Mouse (Mus musculus): Measurements from ENCODE around the gene Traf3ip1.

Traf3ip1 gene

DNA sequence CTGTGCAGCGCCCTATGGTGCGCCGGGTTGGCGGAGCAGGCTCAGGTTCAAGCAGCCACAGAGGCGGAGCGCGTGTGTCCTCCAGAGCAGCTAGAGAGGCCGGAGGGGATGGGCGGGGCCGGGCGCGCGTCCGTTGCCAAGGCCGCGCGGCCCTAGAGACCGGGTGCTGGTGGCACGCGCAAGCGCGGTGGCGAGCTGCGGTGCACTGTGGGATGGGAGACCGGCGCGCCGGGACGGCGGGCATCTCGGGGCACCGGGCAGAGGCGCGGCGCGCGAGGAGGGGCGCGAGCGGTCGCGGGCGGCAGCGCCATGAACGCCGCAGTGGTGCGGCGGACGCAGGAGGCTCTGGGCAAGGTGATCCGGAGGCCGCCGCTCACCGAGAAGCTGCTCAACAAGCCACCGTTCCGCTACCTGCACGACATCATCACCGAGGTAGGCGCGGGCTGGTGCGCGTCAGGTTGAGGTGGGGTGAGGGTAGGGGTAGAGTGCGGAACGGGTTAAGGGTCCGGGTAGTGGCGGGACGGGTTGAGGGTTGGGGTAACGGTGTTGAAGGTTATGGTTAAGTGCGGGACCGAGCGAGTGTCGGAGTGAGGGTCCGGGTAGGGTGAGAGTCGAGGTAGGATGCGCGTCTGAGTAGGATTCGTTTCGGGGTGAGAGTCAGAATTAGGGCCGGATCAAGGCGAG is at the start of gene Traf3ip1:
TSS of gene Traf3ip1 (plus strand) at position 191 of the 684 bp plus-strand sequence.
- DNase-seq (ENCODE audit: low read depth, low spot score): peak; percentile 78

DNA sequence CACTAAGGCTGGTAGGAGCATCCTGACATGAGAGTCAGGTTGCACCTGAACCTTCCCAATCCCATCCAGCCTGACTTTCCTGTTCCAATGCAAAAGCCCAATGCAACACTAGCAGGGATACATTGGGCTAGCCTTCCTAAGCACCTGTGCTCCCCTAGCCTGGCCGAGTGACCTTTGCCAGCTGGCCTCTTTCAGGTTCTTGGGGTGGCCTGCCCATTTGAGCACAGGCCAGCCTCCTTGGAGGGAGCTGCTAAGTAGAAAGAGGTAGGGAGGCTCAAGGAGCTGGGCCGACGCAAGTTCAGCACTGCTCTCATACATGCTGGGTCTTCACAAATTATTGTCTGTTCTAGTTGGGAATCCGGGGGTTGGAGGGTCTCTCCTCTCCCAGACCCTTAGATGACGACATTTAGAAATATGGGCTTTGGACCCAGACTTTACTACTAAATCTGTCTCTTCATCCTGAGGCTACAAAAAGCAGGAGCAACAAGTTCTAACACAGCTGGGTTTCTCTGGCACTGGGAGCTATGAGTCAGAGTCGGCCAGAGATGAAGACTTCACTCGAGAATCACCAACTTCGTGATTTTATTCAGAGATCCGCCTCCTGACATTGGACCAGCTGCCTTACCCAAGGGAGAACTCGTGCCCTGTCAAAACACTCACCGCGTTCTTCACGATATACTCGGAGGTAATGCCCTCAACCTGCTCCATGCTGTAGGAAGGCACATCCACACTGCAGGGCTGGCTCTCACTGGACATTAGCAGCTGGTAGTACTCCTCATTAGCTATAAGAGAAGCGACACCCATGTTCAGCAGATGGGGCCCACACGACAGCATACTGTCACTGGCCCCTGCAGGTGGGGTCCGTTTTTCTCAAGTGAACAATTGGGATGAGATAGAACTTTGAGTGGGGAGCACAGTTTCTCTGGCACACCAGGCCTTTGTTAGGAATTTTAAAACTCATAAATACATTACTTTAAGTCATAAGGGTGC is 49.3 kb upstream of the Traf3ip1 start:
- no peak for DNase-seq (ENCODE audit: low read depth, low spot score)

DNA sequence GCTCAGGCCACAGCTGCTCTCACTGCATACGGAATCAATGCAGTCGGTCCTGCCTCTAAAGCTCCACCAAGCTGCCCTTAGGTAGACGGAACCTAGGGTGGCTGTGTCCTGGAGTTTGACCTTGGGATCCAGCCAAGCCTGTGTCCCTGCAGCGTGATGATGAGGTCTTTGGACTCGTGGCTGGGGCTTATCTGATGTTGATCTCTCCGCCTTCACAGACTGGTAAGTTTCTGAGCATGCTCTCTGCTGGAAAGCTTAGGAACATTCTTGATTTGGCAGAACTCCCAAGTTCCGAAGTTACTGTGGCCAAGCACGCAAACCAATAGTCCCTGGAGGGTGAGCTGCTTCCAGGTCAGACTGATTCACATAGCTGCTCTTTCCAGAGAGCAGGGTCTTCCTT is 48.4 kb upstream of the Traf3ip1 start:
- DNase-seq (ENCODE audit: low read depth, low spot score): no peak

DNA sequence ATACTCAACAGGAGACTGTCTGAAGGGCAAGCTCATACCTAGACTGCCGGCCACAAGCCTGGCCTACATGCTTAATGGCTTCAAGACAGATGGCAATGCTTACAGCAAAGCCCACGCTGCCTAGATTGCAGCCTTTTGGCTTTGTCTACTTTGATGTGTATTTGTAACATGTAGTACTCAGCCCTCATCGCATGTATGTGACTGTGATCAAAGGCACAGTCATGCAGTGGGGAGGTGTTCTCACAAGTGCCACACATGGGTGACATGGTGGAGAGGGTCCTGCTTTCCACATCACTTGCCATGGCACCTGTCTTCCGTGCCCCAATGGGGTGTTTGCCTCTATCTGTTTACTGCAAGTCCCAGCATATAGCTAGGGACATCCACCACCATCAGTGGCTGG is 47.9 kb upstream of the Traf3ip1 start:
- DNase-seq (ENCODE audit: low read depth, low spot score): no peak

DNA sequence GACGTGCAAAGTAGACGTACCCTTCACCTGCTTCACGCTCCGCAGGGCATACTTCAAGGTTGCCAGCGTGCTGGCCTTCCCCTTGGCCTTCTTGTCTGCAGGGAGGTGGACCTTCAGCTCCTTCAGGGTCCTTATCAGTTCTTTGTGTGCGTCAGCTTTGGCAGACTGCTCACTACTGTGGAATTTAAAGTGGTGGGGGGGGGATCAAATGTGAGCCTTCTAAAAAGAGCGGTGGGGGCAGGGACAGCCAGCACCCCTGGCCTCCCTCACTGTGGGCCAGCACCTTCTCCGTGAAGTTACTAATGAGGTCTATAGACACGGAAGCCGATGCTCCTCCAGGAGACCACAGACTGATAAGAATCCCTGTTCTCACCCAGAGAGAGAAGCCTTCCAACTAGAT is 45.8 kb upstream of the Traf3ip1 start:
- DNase-seq (ENCODE audit: low read depth, low spot score): no peak

DNA sequence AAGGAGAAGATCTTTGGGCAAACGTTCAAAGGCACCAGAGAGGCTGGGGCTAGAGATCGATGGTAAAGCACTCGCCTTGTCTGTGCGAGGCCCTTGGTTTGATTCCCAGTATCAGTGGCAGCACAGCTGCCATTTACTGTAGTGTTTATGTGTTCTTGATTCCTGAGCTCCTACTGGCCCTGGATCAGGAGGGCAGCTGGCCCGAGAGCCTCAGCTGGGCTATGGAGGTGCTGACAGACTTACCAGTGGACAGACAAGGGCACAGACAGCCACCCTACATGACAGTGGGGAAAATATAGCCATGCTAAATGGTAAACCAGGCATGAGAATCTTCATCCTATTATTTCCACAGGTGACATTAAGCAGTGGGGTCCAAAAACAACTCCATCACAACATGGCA is 43.6 kb upstream of the Traf3ip1 start:
- no peak for DNase-seq (ENCODE audit: low read depth, low spot score)

DNA sequence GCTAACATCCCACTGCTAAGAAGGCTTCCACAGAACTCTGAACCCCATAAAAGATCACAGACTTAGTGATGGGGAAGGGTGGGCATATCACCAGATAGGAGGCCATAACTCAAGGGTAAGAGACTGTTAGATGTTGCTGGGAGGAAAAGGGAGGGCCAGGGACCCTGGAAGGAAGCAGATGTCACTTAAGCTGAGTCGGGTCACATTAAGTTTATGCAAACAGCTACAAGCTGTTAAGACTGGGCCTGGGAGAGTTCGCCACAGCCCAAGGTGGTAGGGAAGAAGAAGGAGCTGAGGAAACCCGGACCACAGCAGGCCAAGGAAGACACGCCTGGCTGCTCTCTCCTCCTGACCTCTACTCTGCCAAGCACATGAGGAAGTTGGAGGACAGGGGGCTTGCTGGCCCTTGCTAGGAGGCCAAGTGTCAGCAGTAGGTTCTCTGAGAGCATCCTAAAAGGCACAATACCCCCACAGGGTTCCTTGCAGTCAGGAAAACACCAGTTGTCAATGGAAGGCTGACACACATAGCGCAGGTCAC is 42.8 kb upstream of the Traf3ip1 start:
- DNase-seq (ENCODE audit: low read depth, low spot score): no peak

DNA sequence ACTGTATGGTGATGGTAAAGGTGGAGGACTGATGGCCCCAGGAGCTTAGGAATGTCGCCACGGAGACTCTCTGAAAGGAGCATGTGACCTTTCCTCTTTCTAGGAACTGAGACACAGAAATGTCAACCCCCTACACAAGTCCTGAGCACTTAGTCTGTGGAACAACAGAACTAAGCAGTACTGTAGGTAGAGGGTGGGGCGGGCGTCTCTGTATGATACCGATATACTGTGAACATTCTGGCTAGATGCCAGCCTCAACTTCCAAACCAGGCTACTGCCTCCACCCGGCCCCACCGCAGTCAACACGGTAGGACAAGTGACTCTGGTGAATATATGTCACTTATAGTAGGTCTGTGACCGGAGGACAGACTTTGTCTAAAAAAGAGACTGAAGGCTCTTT is 40.5 kb upstream of the Traf3ip1 start:
- DNase-seq (ENCODE audit: low read depth, low spot score): no peak

DNA sequence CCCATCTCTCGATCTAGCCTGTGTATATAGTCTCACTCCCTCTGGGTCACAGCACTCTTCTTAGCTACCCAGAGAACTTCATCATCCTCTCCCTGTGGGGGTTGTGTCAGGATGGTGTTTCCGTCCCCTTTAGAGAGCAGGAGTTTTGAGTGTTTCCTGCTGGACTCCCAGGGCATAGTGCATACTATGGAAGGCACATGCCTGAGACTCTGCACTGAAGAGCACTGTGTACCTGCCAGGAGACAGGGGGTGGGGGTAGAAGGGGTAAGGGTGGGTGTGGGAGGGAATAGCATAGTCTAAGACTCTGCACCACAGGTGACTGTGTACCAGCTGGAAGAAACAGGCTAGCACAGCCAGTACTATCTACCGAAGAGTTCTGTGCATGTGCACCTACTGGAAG is 40.1 kb upstream of the Traf3ip1 start:
- DNase-seq (ENCODE audit: low read depth, low spot score): no peak

DNA sequence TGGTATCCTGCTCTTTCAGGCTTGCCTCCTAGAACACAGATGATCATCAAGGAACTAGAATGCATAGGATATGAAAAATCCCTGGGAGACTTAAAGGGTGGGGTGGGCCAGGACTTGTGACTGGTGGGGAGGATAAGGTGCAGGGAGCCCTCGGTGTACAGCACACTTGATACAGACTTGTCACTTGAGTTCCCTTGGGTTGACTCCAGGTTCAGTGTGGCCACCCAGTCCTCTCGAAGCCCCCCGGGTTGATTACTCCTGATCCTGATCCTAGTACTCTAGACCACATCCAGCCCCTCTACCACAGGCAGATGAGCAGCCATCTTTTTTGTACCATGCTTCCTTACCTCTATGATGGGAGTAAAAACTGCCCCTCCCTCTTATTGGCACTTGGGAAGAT is 39.5 kb upstream of the Traf3ip1 start:
- no peak for DNase-seq (ENCODE audit: low read depth, low spot score)

DNA sequence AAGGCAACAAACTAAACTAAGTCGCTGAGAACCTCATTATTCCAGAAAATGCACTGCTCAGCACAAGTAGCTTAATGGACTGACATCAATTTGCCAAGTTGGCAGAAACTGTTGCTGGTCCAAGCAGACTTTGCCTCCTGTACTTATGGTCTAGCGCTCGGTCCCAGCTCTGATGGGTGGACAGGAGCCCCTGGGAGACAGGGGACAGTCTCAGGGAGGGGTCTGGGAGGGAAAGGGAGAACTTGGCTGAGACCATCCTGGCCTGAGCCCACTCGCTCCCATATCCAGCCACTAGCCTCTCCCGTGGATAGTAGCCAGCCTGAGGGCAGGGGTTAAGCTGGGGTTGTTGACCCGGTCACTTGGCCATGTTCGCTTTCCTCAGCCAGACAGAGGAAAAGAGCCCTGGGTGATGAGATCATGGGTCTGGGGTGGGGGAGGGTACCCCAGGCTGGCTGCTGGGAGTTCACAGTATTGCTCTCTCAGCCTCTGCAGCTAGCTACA is 38.7 kb upstream of the Traf3ip1 start:
- no peak for DNase-seq (ENCODE audit: low read depth, low spot score)

DNA sequence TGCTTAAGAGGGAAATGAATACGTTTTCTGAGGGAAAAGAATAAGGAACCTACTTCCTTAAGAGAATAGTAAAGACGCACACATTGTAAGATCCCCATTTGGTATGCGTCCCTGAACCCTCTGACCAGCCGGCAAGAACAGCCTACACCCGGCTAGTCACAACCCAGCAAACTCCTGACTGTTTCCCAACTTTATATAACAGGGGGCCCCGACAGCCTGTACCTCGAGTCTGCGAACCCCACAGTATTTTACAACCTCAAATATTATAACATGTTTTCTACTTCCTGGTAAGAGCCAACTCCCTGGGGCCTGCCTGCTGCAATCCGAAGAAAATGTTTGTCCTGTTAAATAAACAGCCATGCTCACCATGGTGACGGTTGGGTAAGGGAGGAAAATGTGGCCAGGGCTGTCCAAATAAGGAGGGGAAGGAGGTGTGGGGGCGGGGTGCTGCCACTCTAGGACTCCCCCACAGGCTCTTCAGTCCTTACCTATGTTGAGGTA is 38.1 kb upstream of the Traf3ip1 start:
- DNase-seq (ENCODE audit: low read depth, low spot score): no peak

DNA sequence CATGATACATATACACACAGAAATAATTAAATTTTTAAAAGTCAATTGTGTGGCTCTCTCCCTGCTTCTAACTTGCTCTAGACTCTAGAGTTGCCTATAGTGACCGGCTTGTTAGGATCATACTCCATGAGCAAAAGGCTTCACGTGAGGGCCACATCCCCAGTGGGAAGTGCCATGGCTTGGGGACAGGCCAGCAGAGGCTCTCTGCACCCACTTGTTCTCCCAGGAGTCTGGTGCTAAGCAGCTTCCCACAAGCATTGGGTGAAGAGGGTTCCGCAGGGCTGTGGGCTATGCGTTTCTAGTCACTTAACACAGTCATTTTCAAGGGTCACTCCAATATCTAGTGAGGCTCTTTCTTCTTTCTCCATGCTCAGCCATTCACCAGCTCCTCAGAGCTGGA is 37.3 kb upstream of the Traf3ip1 start:
- DNase-seq (ENCODE audit: low read depth, low spot score): no peak

DNA sequence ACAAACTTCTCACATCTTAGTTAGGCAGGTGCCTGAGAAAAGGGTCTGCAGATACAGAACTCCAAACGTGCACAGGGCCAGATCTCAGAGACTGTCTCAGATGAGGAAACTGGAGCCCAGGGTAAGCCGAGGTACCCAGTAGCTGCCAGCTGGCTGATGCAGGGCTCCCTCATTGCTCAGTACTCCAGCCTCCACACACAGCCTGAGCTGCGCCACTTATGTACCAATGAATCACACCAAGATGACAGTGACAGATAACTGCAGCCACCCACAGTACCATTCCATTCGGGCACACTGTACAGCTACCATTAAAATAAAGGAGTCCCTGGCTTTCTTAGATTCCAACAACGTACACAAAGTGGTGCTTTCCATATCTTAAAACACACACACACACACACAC is 36.7 kb upstream of the Traf3ip1 start:
- no peak for DNase-seq (ENCODE audit: low read depth, low spot score)

DNA sequence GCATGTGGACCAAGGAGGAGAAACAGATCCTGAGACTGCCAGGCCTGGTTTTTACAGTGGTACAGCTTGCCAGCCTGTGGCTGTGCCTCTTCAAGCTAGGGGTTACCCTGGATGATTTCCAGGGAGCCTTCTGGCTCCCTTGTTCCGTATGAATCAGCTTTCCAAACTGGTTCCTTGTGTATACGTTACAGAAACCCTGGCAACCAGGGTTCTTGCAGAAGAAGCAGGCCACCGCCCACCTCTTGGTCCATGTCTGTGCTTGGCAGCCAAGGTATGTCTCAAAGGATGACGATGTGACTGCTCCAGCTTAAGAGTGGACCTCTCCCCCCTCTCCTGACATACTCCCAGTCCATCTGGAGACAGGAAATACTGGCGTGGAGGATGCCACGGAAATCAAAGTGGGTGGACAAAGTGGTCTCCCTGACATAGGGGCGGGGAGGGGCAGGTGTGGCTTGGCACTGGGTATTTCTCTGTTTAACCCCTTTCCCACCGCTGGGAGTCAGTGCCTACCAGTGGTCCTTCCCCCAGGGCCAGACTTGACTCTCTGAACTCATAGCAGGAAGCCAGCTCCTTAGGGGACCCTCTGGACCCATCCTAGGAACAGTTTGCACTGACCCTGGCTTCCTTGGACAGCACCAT is 36.1 kb upstream of the Traf3ip1 start:
- DNase-seq (ENCODE audit: low read depth, low spot score): no peak

DNA sequence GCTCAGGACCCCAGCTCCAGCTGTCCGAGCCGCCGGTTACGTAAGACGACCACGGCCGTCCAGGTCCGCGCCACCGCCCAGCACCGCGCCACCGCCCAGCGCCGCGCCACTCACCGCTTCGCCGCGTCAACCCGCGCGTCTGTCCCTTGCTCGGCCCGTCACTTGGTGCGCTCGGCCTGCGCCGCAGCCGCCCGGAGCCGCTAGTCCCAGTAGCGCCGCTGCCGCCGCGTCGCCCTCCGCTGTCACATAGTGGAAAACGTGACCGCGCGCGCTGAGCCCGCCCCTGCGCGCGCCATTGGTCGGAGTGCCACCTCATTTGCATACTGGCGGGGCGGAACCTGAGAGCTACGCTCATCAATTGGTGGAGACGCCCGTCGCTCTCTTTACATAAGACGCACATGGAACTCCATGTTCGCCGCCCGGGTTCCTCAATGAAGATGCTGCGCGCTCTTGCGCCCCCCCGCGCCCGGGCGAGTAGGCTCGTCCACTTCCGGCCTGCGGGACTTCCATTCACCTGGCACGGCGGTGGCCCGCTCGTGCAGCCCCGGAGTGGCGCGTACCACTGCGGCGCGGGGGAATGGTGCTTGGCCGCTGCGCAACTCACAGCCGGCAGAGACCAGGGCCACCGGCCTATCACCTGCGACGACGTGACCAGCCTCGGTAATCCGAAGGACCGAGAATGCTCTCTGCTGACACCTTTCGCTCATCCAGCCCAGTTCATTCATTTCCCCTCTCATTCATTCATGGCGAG is 35.2 kb upstream of the Traf3ip1 start, which contains the start of gene Per2:
TSS of gene Per2 (minus strand) at position 266 of the 751 bp plus-strand sequence.
- DNase-seq (ENCODE audit: low read depth, low spot score): peak; percentile 97

DNA sequence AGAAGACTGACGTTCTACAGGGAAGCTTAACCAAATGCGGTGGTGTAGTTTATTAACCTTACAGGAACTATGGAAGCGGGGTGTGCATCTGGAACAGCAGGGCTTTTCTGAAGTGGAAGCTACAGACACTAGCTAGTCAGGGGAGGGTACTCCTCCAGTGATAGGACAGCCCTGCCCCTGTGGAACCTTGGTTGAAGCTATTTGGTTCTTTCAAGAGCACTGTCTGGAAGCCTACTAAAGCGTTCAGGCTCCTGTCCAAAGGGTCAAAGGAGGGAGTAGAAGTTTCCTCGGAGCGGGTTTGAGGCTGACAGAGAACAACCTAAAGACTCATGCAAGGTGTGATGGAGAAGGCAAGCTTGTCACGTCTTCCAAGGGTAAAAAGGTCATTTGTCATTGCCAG is 34.4 kb upstream of the Traf3ip1 start:
- DNase-seq (ENCODE audit: low read depth, low spot score): no peak

DNA sequence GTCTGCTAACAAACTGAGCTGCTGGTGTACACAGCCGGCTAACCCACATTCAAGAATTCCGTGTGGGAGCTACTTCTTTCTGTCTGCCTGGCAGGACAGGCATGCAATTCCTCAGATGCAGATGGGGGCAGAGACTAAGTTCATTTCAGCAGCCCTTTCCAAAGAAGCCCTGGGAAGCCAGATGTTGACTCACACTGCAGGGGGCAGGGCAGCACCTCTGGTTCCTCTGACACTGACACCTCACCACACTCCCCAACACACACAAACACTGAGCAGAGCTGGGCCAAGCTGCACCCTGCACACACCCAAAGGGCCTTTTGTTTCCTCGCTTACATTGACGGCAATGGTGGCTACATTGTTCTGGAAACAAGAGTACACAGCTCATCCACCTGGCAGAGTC is 33.9 kb upstream of the Traf3ip1 start:
- DNase-seq (ENCODE audit: low read depth, low spot score): no peak

DNA sequence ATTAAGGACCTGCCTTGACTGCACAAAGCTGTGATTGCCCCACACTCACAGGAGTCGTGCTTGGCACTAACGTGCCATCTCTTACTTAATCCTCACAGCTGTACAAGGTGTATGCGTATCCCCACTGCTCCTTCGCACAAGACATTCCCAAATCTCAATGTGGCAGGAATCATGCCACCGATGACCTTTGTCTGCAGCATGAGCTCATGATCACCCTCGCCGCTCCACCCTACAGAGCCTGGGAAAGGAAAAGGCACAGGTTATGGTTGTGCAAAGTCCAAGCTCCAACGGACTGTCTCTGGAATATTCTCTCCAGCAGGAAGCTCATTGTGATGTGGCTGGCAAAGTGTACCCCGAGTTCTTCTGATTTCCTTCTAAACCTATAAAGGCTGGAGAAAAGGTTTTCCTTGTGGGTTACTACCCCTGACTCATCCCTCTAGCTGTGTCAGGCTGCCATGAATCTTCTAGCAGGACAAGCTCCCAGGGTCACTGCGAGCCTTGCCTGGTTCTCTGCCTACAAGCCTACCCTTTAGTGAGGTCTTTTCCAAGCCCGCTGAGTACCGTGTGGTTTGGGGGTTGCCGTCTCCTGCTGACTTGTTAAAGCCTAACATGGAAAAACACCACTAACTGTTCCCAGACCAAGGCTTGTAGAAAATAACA is 31.0 kb upstream of the Traf3ip1 start:
- no peak for DNase-seq (ENCODE audit: low read depth, low spot score)

DNA sequence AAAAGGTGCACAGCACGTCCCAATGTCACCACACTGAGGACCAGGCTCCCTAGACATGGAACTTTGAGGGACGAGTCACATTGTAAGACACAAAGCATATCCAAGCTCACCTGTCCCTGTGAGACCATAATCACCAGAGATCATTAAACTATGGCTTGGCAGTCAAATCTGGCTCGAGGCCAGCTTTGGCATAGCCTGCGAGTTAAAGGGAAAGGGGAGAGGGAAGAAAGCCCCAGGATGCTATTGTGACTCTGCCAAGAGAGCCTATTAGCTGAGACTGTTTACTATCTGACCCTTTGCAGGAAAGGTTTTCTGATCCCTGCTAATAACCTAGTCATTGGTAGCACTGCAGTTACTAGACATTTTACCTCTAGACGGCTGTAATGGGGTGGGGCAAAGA is 30.0 kb upstream of the Traf3ip1 start:
- no peak for DNase-seq (ENCODE audit: low read depth, low spot score)
